Mouse (Mus musculus) kidney, postnatal 0 days (tissue): Measurements from ENCODE around the gene Rgs6. TPM values are rescaled to one million over a fixed set of nuclear protein-coding genes. Genes with fewer than 3 reads are reported as not detected.

Source experiments
- ATAC-seq: fragments of 200-750 bp; cut with Nextera tagmentation; replicated peaks from 2 replicates; pipeline ENCODE4 v1.8.0; 2017; ENCODE audit warnings: low read depth, moderate number of reproducible peaks, moderate TSS enrichment, moderate library complexity; ENCODE audit not compliant: low FRiP score
- DNase-seq: peaks from one replicate; pipeline ENCODE4 v3.0.0-alpha.2; 2016; ENCODE audit warnings: low spot score
- H3K27ac ChIP-seq: fragments of 300-500 bp; sonication (generic); 2 replicates; pipeline ENCODE4 v1.5.1; 2014; ENCODE audit warnings: mild to moderate bottlenecking
- H3K27me3 ChIP-seq: fragments of 300-500 bp; sonication (generic); 2 replicates; pipeline ENCODE4 v1.6.1; 2014; ENCODE audit warnings: low read length, mixed read lengths; ENCODE audit not compliant: insufficient read depth
- H3K36me3 ChIP-seq: fragments of 300-500 bp; sonication (generic); 2 replicates; pipeline ENCODE4 v1.6.1; 2014; ENCODE audit warnings: low read length, mixed read lengths; ENCODE audit not compliant: insufficient read depth
- H3K4me1 ChIP-seq: fragments of 300-500 bp; sonication (generic); replicated peaks from 2 replicates; pipeline ENCODE4 v1.6.1; 2014; ENCODE audit warnings: antibody characterized with exemption, low read length, mixed read lengths; ENCODE audit not compliant: insufficient read depth
- H3K4me2 ChIP-seq: fragments of 300-500 bp; sonication (generic); 2 replicates; pipeline ENCODE4 v1.6.1; 2014; ENCODE audit warnings: mild to moderate bottlenecking, low read length, moderate library complexity, mixed read lengths
- H3K4me3 ChIP-seq: fragments of 300-500 bp; sonication (generic); replicated peaks from 2 replicates; pipeline ENCODE4 v1.5.1; 2014; ENCODE audit warnings: low read depth, low read length
- H3K9ac ChIP-seq: fragments of 300-500 bp; sonication (generic); 2 replicates; pipeline ENCODE4 v1.6.1; 2014; ENCODE audit warnings: low read depth, low read length
- H3K9me3 ChIP-seq: fragments of 300-500 bp; sonication (generic); replicated peaks from 2 replicates; pipeline ENCODE4 v1.6.1; 2016; ENCODE audit warnings: low read length, inconsistent platforms, mixed read lengths
- CTCF ChIP-seq: IDR thresholded peaks from 2 replicates; pipeline ENCODE4 v1.5.1; 2016; ENCODE audit warnings: antibody characterized with exemption, low read depth, mild to moderate bottlenecking, moderate library complexity
- WGBS: fragments of 180-500 bp; shearing (Covaris S2); extraction: QIAGEN DNeasy Blood & Tissue Kit; methylation state at CpG from one replicate; pipeline ENCODE4 v1.1.7; 2014; 5-methylcytosine and 5-hydroxymethylcytosine counted together
- polyA plus RNA-seq: library from polyadenylated mRNA; unstranded; fragments of >200 nt; fragmentation: Nextera tagmentation; extraction: Ambion mirVana; gene quantifications from 2 replicates; pipeline ENCODE4 v1.2.1, GENCODE M21; 2015

Rgs6 gene
- polyA plus RNA-seq, 1 experiment from 2014 or later = 2.2 TPM

DNA sequence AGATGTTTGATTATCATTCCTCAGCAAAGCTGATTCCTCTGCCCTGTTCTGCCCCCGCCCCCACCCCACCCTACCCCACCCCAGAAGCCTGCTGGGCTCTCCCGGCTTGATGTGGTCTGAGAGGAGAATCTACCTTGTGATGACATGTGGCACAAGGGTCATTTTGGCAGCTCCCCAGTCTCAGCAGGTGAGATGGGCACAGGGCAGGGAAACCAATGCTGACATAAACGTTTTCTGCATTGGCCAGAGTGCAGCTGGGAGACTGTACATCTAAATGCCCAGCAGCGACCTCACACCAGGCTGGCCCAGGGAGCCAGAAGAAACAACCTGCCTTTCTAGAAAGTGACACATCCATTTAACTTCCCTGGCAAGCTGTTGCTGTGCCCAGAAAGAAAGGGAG, 572.6 kb downstream of the Rgs6 start:
- no peak overlapping the region for H3K27ac ChIP-seq
- no peak overlapping the region for H3K4me3 ChIP-seq
- no peaks in the 10 kb centered on the region for H3K4me1 ChIP-seq
- no peak overlapping the region for H3K9ac ChIP-seq
- no peak overlapping the region for H3K4me2 ChIP-seq
- no peak for TF ChIP-seq CTCF
- H3K27me3 ChIP-seq = no peaks in the 10 kb centered on the region
- DNase-seq (no peak), ATAC-seq (no peak)
- WGBS = 75% methylated on average over 4 of the region's 4 CpGs
- H3K36me3 ChIP-seq = no peaks in the 10 kb centered on the region
- H3K9me3 ChIP-seq = no peaks in the 10 kb centered on the region

DNA sequence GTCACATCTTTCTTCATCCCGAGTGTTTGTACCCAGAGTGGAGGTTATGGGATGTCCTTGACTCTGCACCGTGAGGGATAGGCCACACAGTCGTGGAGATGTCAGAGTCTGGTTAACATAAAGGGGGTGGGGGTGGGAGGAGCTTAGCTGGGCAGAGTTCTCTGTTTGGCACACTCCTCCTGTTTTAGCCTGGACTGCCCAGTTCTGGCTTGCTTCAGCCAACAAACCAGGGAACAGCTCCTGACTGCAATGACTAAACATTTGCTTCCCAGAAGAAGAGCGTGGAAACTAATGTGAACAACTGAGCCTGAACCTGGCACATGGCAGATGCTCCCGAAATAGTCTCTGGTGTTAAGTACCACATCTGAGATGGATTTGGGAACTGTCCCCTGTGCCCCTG, 575.6 kb downstream of the Rgs6 start:
- DNase-seq (no peak), ATAC-seq (0 out of 2 replicates have a peak, but pooled peaks have one; percentile 46)
- Histone ChIP-seq H3K4me3 (no peak overlapping the region), H3K27ac (no peak overlapping the region), H3K4me1 (no peaks in the 10 kb centered on the region), H3K36me3 (no peaks in the 10 kb centered on the region), H3K9me3 (no peaks in the 10 kb centered on the region), H3K4me2 (no peak overlapping the region), H3K9ac (no peak overlapping the region), H3K27me3 (no peaks in the 10 kb centered on the region)
- WGBS = 53% methylated on average over 5 of the region's 5 CpGs
- TF ChIP-seq CTCF = no peak

DNA sequence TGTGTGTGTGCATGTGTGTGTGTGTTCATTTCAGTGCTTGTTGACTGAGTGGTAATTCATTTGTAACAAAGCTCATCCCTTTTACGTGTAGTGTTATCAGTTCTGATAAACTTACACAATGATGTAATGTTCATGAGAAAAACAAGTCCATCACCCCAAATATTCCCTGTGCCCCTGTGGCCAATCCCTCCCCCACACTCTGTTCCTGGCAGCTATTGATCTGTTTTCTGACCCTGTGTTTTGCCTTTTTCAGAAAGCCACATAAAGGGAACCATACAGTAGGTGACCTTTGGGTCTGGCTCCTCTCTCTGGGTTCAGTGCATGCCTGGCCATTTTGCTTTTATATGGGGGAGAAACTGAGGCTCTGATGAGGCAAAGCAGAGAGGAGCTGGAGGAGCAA, 577.0 kb downstream of the Rgs6 start:
- Histone ChIP-seq H3K4me1 (no peaks in the 10 kb centered on the region), H3K36me3 (no peaks in the 10 kb centered on the region), H3K9me3 (no peaks in the 10 kb centered on the region), H3K9ac (no peak overlapping the region), H3K27me3 (no peaks in the 10 kb centered on the region), H3K4me3 (no peak overlapping the region), H3K4me2 (no peak overlapping the region), H3K27ac (no peak overlapping the region)
- WGBS = 85% methylated on average over 1 of the region's 1 CpGs
- DNase-seq = no peak
- no peak for ATAC-seq
- TF ChIP-seq CTCF = no peak

DNA sequence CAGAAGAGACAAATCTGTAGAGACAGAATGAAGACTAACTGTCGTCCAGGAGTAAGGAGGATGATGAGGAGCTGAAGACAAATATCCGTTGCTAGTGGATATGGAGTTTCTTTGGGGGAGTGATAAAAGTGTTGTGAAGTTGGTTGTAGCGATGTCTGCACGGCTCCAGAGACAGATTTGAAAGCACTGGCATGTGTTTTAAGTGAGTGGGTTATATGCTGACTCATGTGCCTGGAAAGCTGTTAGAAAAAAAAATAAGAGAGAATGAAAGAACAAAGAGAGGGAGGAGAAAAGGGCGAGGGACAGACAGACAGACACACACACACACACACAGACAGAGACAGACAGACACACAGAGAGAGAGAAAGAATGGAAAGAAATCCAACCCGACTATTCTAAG, 580.2 kb downstream of the Rgs6 start:
- Histone ChIP-seq H3K4me1 (no peaks in the 10 kb centered on the region), H3K4me3 (no peak overlapping the region), H3K27ac (no peak overlapping the region), H3K9ac (no peak overlapping the region), H3K36me3 (no peaks in the 10 kb centered on the region), H3K9me3 (no peaks in the 10 kb centered on the region), H3K27me3 (no peaks in the 10 kb centered on the region), H3K4me2 (no peak overlapping the region)
- no peak for DNase-seq
- no peak for TF ChIP-seq CTCF
- ATAC-seq = no peak
- 73% methylated on average over 6 of the region's 6 CpGs for WGBS

DNA sequence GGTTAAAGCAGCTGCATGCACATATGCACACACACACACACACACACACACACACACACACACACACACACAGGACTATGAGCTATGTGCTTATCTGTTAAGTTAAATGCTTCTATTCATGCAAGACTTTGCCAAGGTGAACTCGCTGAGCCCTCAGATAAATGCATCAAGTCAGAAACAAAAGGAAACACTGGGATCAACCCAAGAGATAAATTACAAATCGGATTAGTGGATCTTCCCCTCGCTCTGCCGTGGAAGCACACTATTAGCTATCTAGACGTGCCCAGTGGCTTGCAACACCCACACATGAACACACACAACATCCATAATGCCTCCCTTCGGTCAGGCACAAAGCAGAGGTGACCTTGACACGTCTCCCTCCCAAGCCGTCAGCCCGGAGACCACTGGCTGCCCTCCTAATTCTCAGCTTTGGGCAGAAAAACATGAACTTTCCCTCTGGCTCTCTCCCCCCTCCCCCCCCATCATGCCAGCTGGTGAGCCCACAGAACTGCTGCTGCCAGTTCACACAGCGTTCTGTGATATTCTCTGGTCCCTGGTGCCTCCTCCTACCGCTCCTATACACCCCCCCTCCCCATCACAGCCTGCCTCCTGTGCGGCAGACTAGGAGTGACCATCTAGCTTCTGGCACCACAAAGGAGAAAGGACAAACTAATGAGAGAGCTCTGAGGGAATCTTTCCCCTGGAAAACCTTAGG, 581.6 kb downstream of the Rgs6 start:
- Histone ChIP-seq H3K4me1 (no peaks in the 10 kb centered on the region), H3K27ac (no peak overlapping the region), H3K4me3 (no peak overlapping the region), H3K4me2 (no peak overlapping the region), H3K9me3 (no peaks in the 10 kb centered on the region), H3K36me3 (no peaks in the 10 kb centered on the region), H3K9ac (no peak overlapping the region), H3K27me3 (no peaks in the 10 kb centered on the region)
- TF ChIP-seq CTCF = no peak
- DNase-seq = no peak
- 29% methylated on average over 12 of the region's 12 CpGs for WGBS
- ATAC-seq = no peak

DNA sequence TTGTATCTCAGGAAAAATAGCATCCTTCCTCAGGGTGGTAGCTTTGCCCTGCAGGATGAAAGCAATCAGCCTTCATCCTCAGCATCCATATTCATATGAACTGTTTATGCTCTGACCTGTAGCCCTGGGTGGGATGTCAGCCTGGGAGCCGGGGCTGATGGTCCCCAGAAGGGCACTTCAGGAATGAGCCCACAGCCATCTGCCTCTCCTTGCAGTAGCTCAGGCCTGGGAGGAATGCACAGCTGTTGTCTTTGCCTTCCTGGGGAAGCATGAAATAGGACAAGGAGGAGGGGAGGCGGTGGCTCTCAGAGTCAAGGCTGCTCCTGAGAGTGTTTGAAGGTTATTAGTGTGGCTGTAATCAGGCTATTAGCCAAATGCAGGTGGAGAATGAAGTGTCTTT, 590.7 kb downstream of the Rgs6 start:
- no peaks in the 10 kb centered on the region for H3K9me3 ChIP-seq
- H3K27ac ChIP-seq = no peak overlapping the region
- H3K36me3 ChIP-seq = no peaks in the 10 kb centered on the region
- H3K4me2 ChIP-seq = no peak overlapping the region
- H3K9ac ChIP-seq = no peak overlapping the region
- WGBS = 54% methylated on average over 2 of the region's 2 CpGs
- ATAC-seq (no peak), DNase-seq (no peak)
- H3K27me3 ChIP-seq = no peaks in the 10 kb centered on the region
- TF ChIP-seq CTCF = no peak
- no peak overlapping the region for H3K4me3 ChIP-seq
- H3K4me1 ChIP-seq = no peaks in the 10 kb centered on the region

DNA sequence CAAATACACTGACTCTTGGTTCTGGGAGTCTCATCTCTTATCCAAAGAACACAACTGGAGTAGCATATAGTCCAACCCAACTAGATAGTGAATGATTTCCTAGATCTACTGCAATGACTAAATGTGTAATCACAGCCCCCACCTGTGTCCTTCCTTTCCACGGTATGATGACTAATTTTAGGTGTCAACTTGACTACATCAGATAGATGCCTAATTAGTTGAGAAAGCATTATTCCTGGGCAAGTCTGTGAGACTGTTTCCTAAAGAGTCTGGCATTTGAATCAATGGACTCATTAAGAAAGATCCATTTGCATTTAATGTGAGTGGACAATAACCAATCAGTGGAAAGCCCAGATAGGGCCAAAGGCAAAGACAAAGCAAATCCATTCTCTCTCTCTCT, 591.8 kb downstream of the Rgs6 start:
- DNase-seq = no peak
- ATAC-seq = no peak
- no peak overlapping the region for H3K4me2 ChIP-seq
- TF ChIP-seq CTCF = no peak
- WGBS = 68% methylated on average over 1 of the region's 1 CpGs
- H3K27ac ChIP-seq = no peak overlapping the region
- no peak overlapping the region for H3K4me3 ChIP-seq
- no peak overlapping the region for H3K9ac ChIP-seq
- no peaks in the 10 kb centered on the region for H3K36me3 ChIP-seq
- H3K4me1 ChIP-seq = no peaks in the 10 kb centered on the region
- no peaks in the 10 kb centered on the region for H3K27me3 ChIP-seq
- H3K9me3 ChIP-seq = no peaks in the 10 kb centered on the region
